Mouse (Mus musculus) kidney, embryonic 14.5 days (tissue): ENCODE measurements around the gene Tarbp1. TPM values are rescaled to one million over a fixed set of nuclear protein-coding genes. Genes with fewer than 3 reads are reported as not detected.
A peak's percentile ranks its signal among the peaks of the same experiment; 100 is the strongest.
"Not testable (repeated sequence)": the region's sequence is repeated elsewhere in the genome, so short reads cannot be mapped to it uniquely, and the experiment has no call there.

Experiments
- ATAC-seq: fragments of 200-750 bp; cut with Nextera tagmentation; 2 replicates; pipeline ENCODE4 v1.8.0; 2017; ENCODE audit warnings: moderate number of reproducible peaks, mild to moderate bottlenecking, moderate TSS enrichment, moderate library complexity; ENCODE audit not compliant: low FRiP score, low TSS enrichment
- H3K27ac ChIP-seq: fragments of 300-500 bp; sonication (generic); 2 replicates; pipeline ENCODE4 v1.5.1; 2014; ENCODE audit warnings: low read depth, mild to moderate bottlenecking, low read length, moderate library complexity, mixed read lengths
- H3K27me3 ChIP-seq: fragments of 300-500 bp; sonication (generic); 2 replicates; pipeline ENCODE4 v1.6.1; 2014; ENCODE audit warnings: mild to moderate bottlenecking, low read length; ENCODE audit not compliant: control insufficient read depth, insufficient read depth
- H3K36me3 ChIP-seq: fragments of 300-500 bp; sonication (generic); 2 replicates; pipeline ENCODE4 v1.6.1; 2014; ENCODE audit warnings: low read length, mixed read lengths; ENCODE audit not compliant: control insufficient read depth, insufficient read depth
- H3K4me1 ChIP-seq: fragments of 300-500 bp; sonication (generic); 2 replicates; pipeline ENCODE4 v1.6.1; 2014; ENCODE audit warnings: low read length, mixed read lengths; ENCODE audit not compliant: control insufficient read depth, insufficient read depth
- H3K4me2 ChIP-seq: fragments of 300-500 bp; sonication (generic); replicated peaks from 2 replicates; pipeline ENCODE4 v1.6.1; 2014; ENCODE audit warnings: low read depth, mild to moderate bottlenecking, low read length
- H3K4me3 ChIP-seq: fragments of 300-500 bp; sonication (generic); 2 replicates; pipeline ENCODE4 v1.5.1; 2014; ENCODE audit warnings: mild to moderate bottlenecking, low read length
- H3K9ac ChIP-seq: fragments of 300-500 bp; sonication (generic); 2 replicates; pipeline ENCODE4 v1.6.1; 2014; ENCODE audit warnings: low read depth, mild to moderate bottlenecking, low read length, moderate library complexity
- H3K9me3 ChIP-seq: fragments of 300-500 bp; sonication (generic); 2 replicates; pipeline ENCODE4 v1.6.1; 2016; ENCODE audit warnings: low read length; ENCODE audit not compliant: control insufficient read depth
- WGBS: fragments of 180-500 bp; shearing (Covaris S2); extraction: QIAGEN DNeasy Blood & Tissue Kit; methylation state at CpG from one replicate; pipeline ENCODE4 v1.1.7; 2014; 5-methylcytosine and 5-hydroxymethylcytosine counted together
- polyA plus RNA-seq: library from polyadenylated mRNA; unstranded; fragments of >200 nt; fragmentation: Nextera tagmentation; extraction: Ambion mirVana; gene quantifications from 2 replicates; pipeline ENCODE4 v1.2.1, GENCODE M21; 2014

Gene Tarbp1
- polyA plus RNA-seq, 1 experiment from 2014 or later, result 6.3 TPM

DNA sequence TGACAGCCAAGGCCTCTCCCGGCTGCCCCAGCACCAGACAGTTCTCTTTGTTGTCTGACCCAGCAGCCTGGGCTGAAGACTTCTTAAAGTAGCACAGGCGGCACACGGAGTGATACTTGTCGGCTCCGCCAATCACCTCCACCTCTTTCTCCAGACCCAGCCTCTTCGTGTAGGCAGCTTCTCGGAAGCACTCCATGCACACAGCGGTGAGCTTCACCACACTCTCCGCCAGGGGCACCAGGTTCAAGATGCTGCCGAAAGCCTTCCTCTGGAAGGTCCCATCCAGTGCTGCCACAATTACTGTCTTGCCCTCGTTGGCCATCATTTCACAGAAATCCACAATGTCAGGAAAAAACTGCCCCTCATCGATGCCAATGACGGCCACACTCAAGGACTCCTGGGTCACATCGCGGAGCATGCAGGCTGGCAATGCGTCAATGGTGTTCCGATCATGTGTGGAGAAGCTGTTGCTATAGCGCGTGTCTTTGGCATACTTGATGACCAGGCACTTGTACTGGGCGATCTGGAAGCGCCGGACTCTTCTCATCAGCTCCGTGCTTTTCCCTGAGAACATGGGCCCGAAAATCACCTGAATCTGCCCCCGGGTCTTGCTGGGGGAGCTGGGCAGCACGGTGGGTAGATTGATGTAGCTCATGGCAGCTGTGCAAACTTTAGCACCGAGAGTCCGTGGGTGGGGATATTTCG, 1.4 kb upstream of the Tarbp1 start:
- H3K27me3 ChIP-seq, ATAC-seq, H3K4me2 ChIP-seq, H3K4me3 ChIP-seq, H3K4me1 ChIP-seq, H3K9ac ChIP-seq, H3K9me3 ChIP-seq, H3K36me3 ChIP-seq, H3K27ac ChIP-seq: not testable (repeated sequence)
- 41% methylated on average over 29 of the region's 29 CpGs for WGBS

DNA sequence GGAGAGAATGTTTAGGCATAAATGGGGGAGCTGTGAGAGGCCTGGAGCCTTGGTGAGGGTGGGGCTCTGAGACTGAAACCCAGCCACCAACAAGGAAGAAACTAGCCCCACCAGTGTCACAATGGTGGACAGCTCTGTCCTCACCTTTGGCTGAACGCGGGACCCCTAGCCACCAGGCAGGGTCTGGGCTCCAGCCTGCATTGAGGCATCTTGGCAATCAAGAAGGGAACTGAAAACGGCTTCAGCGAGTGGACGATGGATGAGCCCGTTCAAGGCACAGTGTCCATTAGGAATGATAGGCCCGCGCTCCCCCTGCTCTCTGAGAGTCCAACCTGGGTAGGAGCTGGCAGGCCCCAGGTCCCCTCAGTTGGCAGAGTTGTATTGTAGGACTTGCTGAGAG, 873 bp upstream of the Tarbp1 start:
- not testable (repeated sequence) for H3K4me1 ChIP-seq, H3K36me3 ChIP-seq, ATAC-seq, H3K4me2 ChIP-seq, H3K9me3 ChIP-seq, H3K9ac ChIP-seq, H3K4me3 ChIP-seq, H3K27ac ChIP-seq, H3K27me3 ChIP-seq
- WGBS, result 42% methylated on average over 8 of the region's 8 CpGs

DNA sequence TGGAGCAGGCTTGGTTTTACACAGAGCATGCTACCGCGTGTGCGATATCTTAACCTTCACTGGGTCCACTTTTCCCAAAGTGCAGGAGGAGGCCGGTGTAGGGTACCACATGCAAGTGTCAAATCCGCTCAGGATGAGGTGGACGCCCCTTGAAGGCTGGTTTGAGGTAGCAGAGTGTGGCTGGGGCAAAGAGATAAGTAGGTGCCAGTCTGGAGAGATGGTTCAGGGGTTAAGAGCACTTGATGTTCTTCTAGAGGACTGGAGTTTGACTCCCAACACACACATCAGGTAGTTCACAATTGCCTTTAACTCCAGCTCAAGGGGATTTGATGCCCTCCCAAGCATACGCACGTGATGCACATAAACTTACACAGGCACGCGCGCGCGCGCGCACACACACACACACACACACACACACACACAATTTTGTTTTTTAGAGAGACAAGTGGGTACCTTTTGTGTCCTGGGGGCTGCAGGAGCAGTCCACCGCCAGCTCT, 1.0 kb downstream of the Tarbp1 start:
- Histone ChIP-seq H3K36me3 (peaks cover 18% of the 10 kb centered on the region), H3K9me3 (no peaks in the 10 kb centered on the region), H3K9ac (peak overlapping the region; percentile 86), H3K27ac (no peak overlapping the region), H3K4me2 (peak overlapping the region; percentile 82), H3K4me3 (peak overlapping the region; percentile 88), H3K4me1 (peaks cover 9% of the 10 kb centered on the region; the same call in 1 of the 2 replicates), H3K27me3 (0 out of 2 replicates have a peak, but pooled peaks cover 2% of the 10 kb centered on the region)
- 10% methylated on average over 16 of the region's 16 CpGs for WGBS
- ATAC-seq, result no peak

GRCm38 (mm10) chr8:126464071-126464470, 10.8 kb downstream of the Tarbp1 start:
- Histone ChIP-seq H3K9me3 (no peaks in the 10 kb centered on the region), H3K9ac (no peak overlapping the region), H3K36me3 (peaks cover 48% of the 10 kb centered on the region), H3K4me3 (no peak overlapping the region), H3K4me2 (no peak overlapping the region), H3K27me3 (no peaks in the 10 kb centered on the region), H3K4me1 (no peaks in the 10 kb centered on the region), H3K27ac (no peak overlapping the region)
- 88% methylated on average over 7 of the region's 7 CpGs for WGBS
- ATAC-seq, result no peak

GRCm38 (mm10) chr8:126461735-126462134, 13.1 kb downstream of the Tarbp1 start:
- Histone ChIP-seq H3K4me3 (no peak overlapping the region), H3K27me3 (no peaks in the 10 kb centered on the region), H3K4me1 (no peaks in the 10 kb centered on the region), H3K36me3 (peaks cover 53% of the 10 kb centered on the region), H3K9ac (no peak overlapping the region), H3K9me3 (no peaks in the 10 kb centered on the region), H3K4me2 (no peak overlapping the region), H3K27ac (no peak overlapping the region)
- WGBS, result 62% methylated on average over 7 of the region's 7 CpGs
- no peak for ATAC-seq

DNA sequence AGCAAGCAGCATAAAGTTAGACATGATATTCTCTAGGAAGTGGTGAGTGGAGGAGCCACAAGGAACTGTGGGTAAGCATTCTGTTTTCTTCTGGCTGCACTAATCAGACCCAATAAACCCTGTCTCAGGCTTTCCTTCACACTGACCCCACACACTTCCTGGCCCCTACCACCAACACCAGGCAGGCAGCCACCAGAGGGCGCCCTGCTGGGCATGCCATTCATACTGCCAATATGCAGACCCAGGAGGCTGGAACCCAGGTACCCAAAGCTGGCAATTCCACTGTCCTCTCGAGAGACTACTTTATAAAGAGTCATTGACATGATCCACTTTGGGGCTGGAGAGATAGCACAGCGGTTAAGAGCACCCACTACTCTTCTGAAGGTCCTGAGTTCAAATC, 14.6 kb downstream of the Tarbp1 start:
- Histone ChIP-seq H3K36me3 (peaks cover 57% of the 10 kb centered on the region), H3K9me3 (no peaks in the 10 kb centered on the region), H3K27me3 (no peaks in the 10 kb centered on the region), H3K4me3 (no peak overlapping the region), H3K4me1 (no peaks in the 10 kb centered on the region), H3K9ac (no peak overlapping the region), H3K4me2 (no peak overlapping the region), H3K27ac (no peak overlapping the region)
- no peak for ATAC-seq
- 64% methylated on average over 3 of the region's 3 CpGs for WGBS

- no peak overlapping the region for H3K4me3 ChIP-seq
- peaks cover 76% of the 10 kb centered on the region for H3K36me3 ChIP-seq
- no peak overlapping the region for H3K4me2 ChIP-seq
- 82% methylated on average over 7 of the region's 7 CpGs for WGBS
- H3K9me3 ChIP-seq, result no peaks in the 10 kb centered on the region
- H3K9ac ChIP-seq, result no peak overlapping the region
- no peaks in the 10 kb centered on the region for H3K4me1 ChIP-seq
- H3K27me3 ChIP-seq, result no peaks in the 10 kb centered on the region
- H3K27ac ChIP-seq, result no peak overlapping the region
- ATAC-seq, result no peak
These were observed 19.5 kb downstream of the Tarbp1 start for GRCm38 (mm10) chr8:126455383-126455782.

GRCm38 (mm10) chr8:126451158-126451557, 23.7 kb downstream of the Tarbp1 start:
- H3K27ac ChIP-seq, result no peak overlapping the region
- H3K36me3 ChIP-seq, result peaks cover 86% of the 10 kb centered on the region
- WGBS, result 89% methylated on average over 8 of the region's 8 CpGs
- no peak overlapping the region for H3K9ac ChIP-seq
- no peak for ATAC-seq
- no peaks in the 10 kb centered on the region for H3K9me3 ChIP-seq
- H3K27me3 ChIP-seq, result no peaks in the 10 kb centered on the region
- no peak overlapping the region for H3K4me3 ChIP-seq
- H3K4me2 ChIP-seq, result no peak overlapping the region
- H3K4me1 ChIP-seq, result no peaks in the 10 kb centered on the region

DNA sequence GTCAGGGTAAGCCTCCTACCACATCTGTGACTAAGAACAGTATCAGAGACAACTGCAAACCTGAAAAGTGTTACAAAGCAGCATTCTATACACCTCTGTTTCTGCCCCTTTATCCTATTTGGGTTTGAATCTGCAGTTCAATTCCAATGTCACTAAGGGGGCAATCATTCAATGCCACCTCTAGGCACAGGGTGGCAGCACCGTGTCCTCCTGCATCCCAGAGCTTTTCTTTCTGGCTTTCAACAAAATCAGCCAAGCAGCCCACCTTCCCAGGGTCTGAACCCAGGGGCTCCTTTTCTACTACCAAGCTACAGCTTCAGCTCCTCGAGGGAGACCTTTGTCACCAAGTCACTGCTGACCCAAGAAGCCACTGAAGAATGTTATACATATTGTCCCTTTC, 35.9 kb downstream of the Tarbp1 start:
- H3K4me1 ChIP-seq, result no peaks in the 10 kb centered on the region
- H3K9me3 ChIP-seq, result no peaks in the 10 kb centered on the region
- 58% methylated on average over 2 of the region's 2 CpGs for WGBS
- H3K4me3 ChIP-seq, result no peak overlapping the region
- ATAC-seq, result no peak
- H3K9ac ChIP-seq, result no peak overlapping the region
- no peak overlapping the region for H3K4me2 ChIP-seq
- no peak overlapping the region for H3K27ac ChIP-seq
- H3K36me3 ChIP-seq, result peaks cover 57% of the 10 kb centered on the region
- no peaks in the 10 kb centered on the region for H3K27me3 ChIP-seq
